8 mouse cellular contexts compared by ENCODE assay signal in genomic region chr16:36989999-36990625, GRCm38 (mm10). TPM values are rescaled to one million over a fixed set of nuclear protein-coding genes. Genes with fewer than 3 reads are reported as not detected.
DNase-seq lines count a peak whose midpoint lies in the region; ATAC-seq and TF ChIP-seq lines count a peak whose summit lies in the region.

Gene Fbxo40 (minus strand): TSS chr16:36990467.

- H3K4me3 ChIP-seq in forebrain, embryonic 10.5 days = no peak within 1 kb of the TSS
- no peak within 1 kb of the TSS for H3K4me3 ChIP-seq in forebrain, postnatal 0 days (ENCODE audit: low read depth, low read length)
- no peak within 1 kb of the TSS for H3K4me3 ChIP-seq in limb, embryonic 13.5 days
- no peak within 1 kb of the TSS for H3K4me3 ChIP-seq in hindbrain, embryonic 16.5 days (ENCODE audit: low read length)

- H3K36me3 ChIP-seq in forebrain, embryonic 10.5 days (replicated peaks) = no peaks in the 10 kb centered on the region
- H3K36me3 ChIP-seq in forebrain, postnatal 0 days (ENCODE audit: insufficient read depth) = no peaks in the 10 kb centered on the region
- H3K36me3 ChIP-seq in limb, embryonic 13.5 days = no peaks in the 10 kb centered on the region
- no peaks in the 10 kb centered on the region for H3K36me3 ChIP-seq in hindbrain, embryonic 16.5 days (ENCODE audit: control insufficient read depth, insufficient read depth, low read length)

- H3K4me2 ChIP-seq in forebrain, postnatal 0 days (ENCODE audit: low read depth) = no peak within 1 kb of the TSS
- peak within 1 kb of the TSS; percentile 17 for H3K4me2 ChIP-seq in limb, embryonic 13.5 days (replicated peaks)
- H3K4me2 ChIP-seq in hindbrain, embryonic 16.5 days (ENCODE audit: low read length) = no peak within 1 kb of the TSS

- DNase-seq in forebrain, embryonic 10.5 days (ENCODE audit: extremely low spot score, low spot score) = no peak
- no peak for DNase-seq in forebrain, postnatal 0 days
- peak; percentile 57 to 71 for DNase-seq in heart, adult 18-20 months
- peak; percentile 43 for DNase-seq in kidney, adult 11 months
- DNase-seq in lung, postnatal 10 days = no peak
- no peak for DNase-seq in left cerebral cortex, postnatal 25 days (ENCODE audit: low spot score in 2 of 2)

- WGBS in forebrain, embryonic 10.5 days = 77% methylated on average over 18 of the region's 18 CpGs
- WGBS in forebrain, postnatal 0 days = 86% methylated on average over 18 of the region's 18 CpGs
- 63% methylated on average over 18 of the region's 18 CpGs for WGBS in limb, embryonic 13.5 days
- WGBS in hindbrain, embryonic 16.5 days = 75% methylated on average over 18 of the region's 18 CpGs

- H3K4me1 ChIP-seq in forebrain, embryonic 10.5 days = peaks cover 14% of the 10 kb centered on the region
- H3K4me1 ChIP-seq in forebrain, postnatal 0 days (ENCODE audit: insufficient read depth) = no peaks in the 10 kb centered on the region
- H3K4me1 ChIP-seq in limb, embryonic 13.5 days = peaks cover 4% of the 10 kb centered on the region; the same call in 1 of the 2 replicates
- H3K4me1 ChIP-seq in hindbrain, embryonic 16.5 days (ENCODE audit: control insufficient read depth, insufficient read depth, low read depth, low read length) = no peaks in the 10 kb centered on the region

- no peaks in the 10 kb centered on the region for H3K9me3 ChIP-seq in forebrain, embryonic 10.5 days
- H3K9me3 ChIP-seq in forebrain, postnatal 0 days (ENCODE audit: low read length) = no peaks in the 10 kb centered on the region
- no peaks in the 10 kb centered on the region for H3K9me3 ChIP-seq in limb, embryonic 13.5 days
- no peaks in the 10 kb centered on the region for H3K9me3 ChIP-seq in hindbrain, embryonic 16.5 days (ENCODE audit: control insufficient read depth, low read length)

- TF ChIP-seq CTCF in forebrain, postnatal 0 days (IDR thresholded peaks at IDR 0.05; ENCODE audit: low read depth) = no peak

- 0 out of 2 replicates have a peak within 1 kb of the TSS, but pooled peaks have one; percentile 15 for H3K27ac ChIP-seq in forebrain, embryonic 10.5 days
- no peak within 1 kb of the TSS for H3K27ac ChIP-seq in forebrain, postnatal 0 days (ENCODE audit: low read depth, low read length)
- H3K27ac ChIP-seq in limb, embryonic 13.5 days = no peak within 1 kb of the TSS
- H3K27ac ChIP-seq in hindbrain, embryonic 16.5 days (ENCODE audit: low read depth, low read length) = no peak within 1 kb of the TSS

- H3K27me3 ChIP-seq in forebrain, embryonic 10.5 days (ENCODE audit: poor library complexity, severe bottlenecking) = no peaks in the 10 kb centered on the region
- H3K27me3 ChIP-seq in forebrain, postnatal 0 days (ENCODE audit: insufficient read depth, low read length) = no peaks in the 10 kb centered on the region
- H3K27me3 ChIP-seq in limb, embryonic 13.5 days = no peaks in the 10 kb centered on the region
- H3K27me3 ChIP-seq in hindbrain, embryonic 16.5 days (replicated peaks; ENCODE audit: control insufficient read depth, insufficient read depth, low read length) = no peaks in the 10 kb centered on the region

- intact Hi-C loops in left cerebral cortex, postnatal 25 days (cut with DNase I) = no loop called here

- no peak within 1 kb of the TSS for H3K9ac ChIP-seq in forebrain, postnatal 0 days
- no peak within 1 kb of the TSS for H3K9ac ChIP-seq in limb, embryonic 13.5 days
- H3K9ac ChIP-seq in hindbrain, embryonic 16.5 days (ENCODE audit: low read depth, low read length) = no peak within 1 kb of the TSS

- ATAC-seq in forebrain, postnatal 0 days = no peak
- peak; percentile 34; the same call in 1 of the 2 replicates for ATAC-seq in limb, embryonic 13.5 days (ENCODE audit: low FRiP score, low read depth)
- no peak for ATAC-seq in hindbrain, embryonic 16.5 days

RNA-seq across cellular contexts. Expression of gene Fbxo40, which starts in this region (rescaled TPM):
- 0.09 and 0.12 TPM in 2 replicates for polyA plus RNA-seq in forebrain, embryonic 10.5 days (2016; fragmentation: Nextera tagmentation; extraction: Ambion mirVana)
- 0.85 and 2.9 TPM in 2 replicates for total RNA-seq in forebrain, postnatal 0 days (2014; rRNA removed)
- 0.10 and 0.13 TPM in 2 replicates for polyA plus RNA-seq in forebrain, postnatal 0 days (2015; fragmentation: Nextera tagmentation; extraction: Ambion mirVana)
- total RNA-seq in heart, adult 18-20 months (2021) = 100 to 1,000 TPM; 187 to 205 TPM
- polyA plus RNA-seq in limb, embryonic 13.5 days (2015; fragmentation: Nextera tagmentation; extraction: Ambion mirVana) = 0.08 and 0.15 TPM in 2 replicates
- under 1 TPM; 0.43 to 0.80 TPM for total RNA-seq in left cerebral cortex, postnatal 25 days (2021)
- 0.04 and 0.06 TPM in 2 replicates for polyA plus RNA-seq in hindbrain, embryonic 16.5 days (2015; fragmentation: Nextera tagmentation; extraction: Ambion mirVana)

Comparison
In these comparisons a context has a peak if more than half of its experiments do, and no peak if none do; other contexts are left out.
1. RNA of gene Fbxo40 (total RNA-seq): 187 to 205 TPM in heart, adult 18-20 months; 0.85 to 2.9 TPM in forebrain, postnatal 0 days and 0.43 to 0.80 TPM in left cerebral cortex, postnatal 25 days; every median in the first group is over 10 times any median in the second.
2. Peak in ATAC-seq and H3K4me2 ChIP-seq in limb, embryonic 13.5 days; RNA of the gene not detected or under 1 TPM.
3. DNase-seq: peak in heart, adult 18-20 months (2 of 2) and kidney, adult 11 months (single experiment); none in forebrain, embryonic 10.5 days (single experiment), forebrain, postnatal 0 days (single experiment), lung, postnatal 10 days (single experiment) and left cerebral cortex, postnatal 25 days (0 of 2).